Mouse (Mus musculus): ENCODE data around the gene Grm4.

- TF ChIP-seq E2F4 (IDR thresholded peaks at IDR 0.05; ENCODE audit: borderline replicate concordance, low read depth, low read length) (no peak), CTCF (IDR thresholded peaks at IDR 0.05 in 2 of 3, conservative IDR thresholded peaks at IDR 0.05 in 1 of 3; ENCODE audit: control insufficient read depth in 1 of 3, insufficient read depth in 1 of 3, low read depth in 2 of 3, low read length in 3 of 3, poor library complexity in 1 of 3, severe bottlenecking in 1 of 3) (peak; percentile 98 to 100 (median 99)), EP300 (IDR thresholded peaks at IDR 0.05; ENCODE audit: low read depth in 1 of 2, low read length in 2 of 2) (no peak), USF1 (IDR thresholded peaks at IDR 0.05; ENCODE audit: low read depth, low read length) (no peak), NRF1 (IDR thresholded peaks at IDR 0.05; ENCODE audit: insufficient read depth, low read depth, low read length, poor library complexity, severe bottlenecking) (no peak), GATA1 (IDR thresholded peaks at IDR 0.05; ENCODE audit: low read depth, low read length) (no peak), HCFC1 (IDR thresholded peaks at IDR 0.05; ENCODE audit: low read depth, low read length) (0 out of 2 replicates have a peak, but pooled peaks have one; percentile 40), ZKSCAN1 (IDR thresholded peaks at IDR 0.05; ENCODE audit: low read depth, low read length) (no peak), TBP (IDR thresholded peaks at IDR 0.05; ENCODE audit: low read depth, low read length) (0 out of 2 replicates have a peak, but pooled peaks have one; percentile 24), JUND (IDR thresholded peaks at IDR 0.05; ENCODE audit: low read depth, low read length) (no peak), CHD2 (IDR thresholded peaks at IDR 0.05; ENCODE audit: low read length) (no peak)
Observed at GRCm38 (mm10) chr17:27534718-27535117, 13.5 kb upstream of the Grm4 start.
